Mouse (Mus musculus): Measurements from ENCODE around the gene Zfp580. TPM values are rescaled to one million over a fixed set of nuclear protein-coding genes. Genes with fewer than 3 reads are reported as not detected.
A peak's percentile ranks its signal among the peaks of the same experiment; 100 is the strongest.
"Not testable (repeated sequence)": the region's sequence is repeated elsewhere in the genome, so short reads cannot be mapped to it uniquely, and the experiment has no call there.

Gene Zfp580
- total RNA-seq, 1 experiment from 2014 or later = not detected

- no peak for ATAC-seq (replicated peaks; ENCODE audit: insufficient number of reproducible peaks, low FRiP score, low TSS enrichment, poor library complexity, severe bottlenecking)
Observed at GRCm38 (mm10) chr7:5059421-5059820, 8.1 kb downstream of the Zfp580 start.

GRCm38 (mm10) chr7:5060239-5060731 lies 8.9 kb downstream of the Zfp580 start:
- 0 out of 2 replicates have a peak, but pooled peaks have one; percentile 18 for ATAC-seq (replicated peaks; ENCODE audit: insufficient number of reproducible peaks, low FRiP score, low TSS enrichment, poor library complexity, severe bottlenecking)

DNA sequence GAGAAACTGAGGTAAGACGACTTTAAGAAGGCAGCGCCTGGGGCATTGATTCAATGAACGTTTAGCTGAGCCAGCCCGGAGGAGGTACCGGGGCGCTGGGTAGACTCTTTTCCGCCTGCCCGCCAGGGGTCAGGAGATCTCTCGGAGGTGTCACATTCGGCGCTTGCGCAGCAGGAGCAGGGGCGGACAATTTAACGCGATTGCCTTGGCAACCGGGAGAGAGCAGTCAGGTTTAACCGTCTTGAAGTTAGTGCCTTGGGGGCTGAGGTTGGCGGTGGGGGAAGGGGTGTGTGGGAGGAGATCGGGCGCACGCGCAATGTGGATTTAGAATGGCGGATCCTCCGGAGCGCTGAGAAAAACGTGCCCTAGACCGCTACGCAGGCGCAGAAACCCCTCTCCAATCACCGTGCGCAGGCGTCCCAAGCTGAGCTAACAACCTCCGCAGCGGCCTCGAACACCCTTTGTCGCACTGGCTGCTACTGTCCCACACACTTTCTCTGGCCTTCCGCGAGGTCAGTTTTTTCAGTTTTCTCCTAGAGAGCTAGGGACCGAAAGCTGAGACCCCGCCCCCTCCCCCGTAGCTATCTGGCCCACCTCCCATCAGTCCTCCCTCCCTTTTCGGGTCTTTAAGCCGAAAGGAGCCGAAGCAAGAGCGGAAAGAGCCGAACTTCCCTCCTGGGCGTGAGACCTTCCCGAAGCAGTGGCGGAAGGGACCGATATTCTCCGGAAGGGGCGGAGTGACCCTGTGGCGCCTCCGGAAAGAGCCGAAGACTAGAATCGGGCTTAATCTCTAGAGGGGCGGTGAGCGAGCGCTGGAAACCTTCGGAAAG lies 9.8 kb downstream of the Zfp580 start:
- peak; percentile 66 for ATAC-seq (replicated peaks; ENCODE audit: insufficient number of reproducible peaks, low FRiP score, low TSS enrichment, poor library complexity, severe bottlenecking)

GRCm38 (mm10) chr7:5061774-5062359 lies 10.5 kb downstream of the Zfp580 start, which contains the start of gene U2af2:
Gene U2af2, plus strand, starts transcription at chr7:5062143.
- ATAC-seq (replicated peaks; ENCODE audit: insufficient number of reproducible peaks, low FRiP score, low TSS enrichment, poor library complexity, severe bottlenecking) = peak; percentile 20

GRCm38 (mm10) chr7:5062360-5063001 lies 11.1 kb downstream of the Zfp580 start:
- no peak for ATAC-seq (replicated peaks; ENCODE audit: insufficient number of reproducible peaks, low FRiP score, low TSS enrichment, poor library complexity, severe bottlenecking)

GRCm38 (mm10) chr7:5064886-5065285 lies 13.5 kb downstream of the Zfp580 start:
- ATAC-seq (replicated peaks; ENCODE audit: insufficient number of reproducible peaks, low FRiP score, low TSS enrichment, poor library complexity, severe bottlenecking) = no peak

DNA sequence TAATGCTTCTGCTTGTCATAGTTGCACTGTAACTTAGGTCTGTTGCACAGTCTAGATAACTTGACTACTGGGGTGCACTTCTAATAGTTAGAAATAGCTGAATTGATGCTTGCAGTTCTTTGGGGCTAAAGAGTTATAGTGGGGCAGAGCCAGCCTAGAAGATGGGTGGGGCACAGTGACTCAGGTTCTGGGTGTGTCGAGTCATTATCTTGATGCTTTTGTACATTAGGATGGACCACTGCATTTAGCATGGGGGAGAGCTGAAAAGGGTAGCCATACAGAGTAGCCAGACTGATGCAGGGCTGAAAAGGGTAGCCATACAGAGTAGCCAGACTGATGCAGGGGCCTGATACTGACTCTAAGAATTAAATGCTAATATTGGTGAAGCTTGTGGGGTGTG lies 22.2 kb downstream of the Zfp580 start:
- no peak for ATAC-seq (replicated peaks; ENCODE audit: insufficient number of reproducible peaks, low FRiP score, low TSS enrichment, poor library complexity, severe bottlenecking)

DNA sequence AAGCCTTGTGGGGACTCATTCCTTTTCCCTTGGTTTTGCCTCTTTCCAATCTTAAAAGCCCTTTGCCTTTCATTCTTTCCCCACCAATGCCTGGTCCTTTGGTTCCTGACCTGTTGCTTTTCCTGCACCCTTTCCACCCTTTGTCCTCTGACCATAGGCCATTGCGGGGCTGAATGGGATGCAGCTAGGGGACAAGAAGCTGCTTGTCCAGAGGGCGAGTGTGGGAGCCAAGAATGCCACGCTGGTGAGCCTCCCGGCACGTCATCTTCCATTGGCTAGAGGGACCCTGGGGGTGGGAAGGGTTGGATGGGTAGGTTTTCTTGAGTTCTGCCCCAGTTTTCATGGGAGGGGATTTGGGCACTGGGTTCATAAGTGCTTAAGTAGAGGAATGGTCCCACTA lies 23.6 kb downstream of the Zfp580 start:
- ATAC-seq (replicated peaks; ENCODE audit: insufficient number of reproducible peaks, low FRiP score, low TSS enrichment, poor library complexity, severe bottlenecking) = no peak

GRCm38 (mm10) chr7:5076931-5077330 lies 25.6 kb downstream of the Zfp580 start:
- no peak for ATAC-seq (replicated peaks; ENCODE audit: insufficient number of reproducible peaks, low FRiP score, low TSS enrichment, poor library complexity, severe bottlenecking)

GRCm38 (mm10) chr7:5079365-5080009 lies 28.1 kb downstream of the Zfp580 start:
- ATAC-seq (replicated peaks; ENCODE audit: insufficient number of reproducible peaks, low FRiP score, low TSS enrichment, poor library complexity, severe bottlenecking) = not testable (repeated sequence)

GRCm38 (mm10) chr7:5080010-5080751 lies 28.8 kb downstream of the Zfp580 start, which contains the start of gene Epn1:
Gene Epn1, plus strand, starts transcription at chr7:5080235.
- ATAC-seq (replicated peaks; ENCODE audit: insufficient number of reproducible peaks, low FRiP score, low TSS enrichment, poor library complexity, severe bottlenecking) = peak; percentile 89

DNA sequence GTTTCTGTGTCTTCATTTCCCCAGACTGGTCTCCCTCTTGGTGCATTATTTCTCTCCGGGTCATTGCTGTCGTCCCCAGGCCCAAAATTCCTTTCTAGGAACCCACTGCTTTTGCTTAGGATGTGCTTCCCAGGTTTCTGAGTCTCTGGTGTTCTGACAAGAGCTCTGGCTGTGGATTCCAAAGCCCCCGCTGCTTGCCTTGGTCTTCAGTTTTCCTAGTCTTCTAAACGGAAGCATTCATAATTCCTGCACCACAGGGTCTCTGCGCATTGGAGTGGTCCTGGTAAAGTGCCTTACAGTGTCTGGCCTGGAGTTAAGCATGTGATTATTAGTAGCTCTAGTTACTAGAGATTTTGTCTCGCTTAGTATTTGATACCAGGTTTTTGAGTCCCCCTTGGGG lies 29.5 kb downstream of the Zfp580 start:
- ATAC-seq (replicated peaks; ENCODE audit: insufficient number of reproducible peaks, low FRiP score, low TSS enrichment, poor library complexity, severe bottlenecking) = no peak

DNA sequence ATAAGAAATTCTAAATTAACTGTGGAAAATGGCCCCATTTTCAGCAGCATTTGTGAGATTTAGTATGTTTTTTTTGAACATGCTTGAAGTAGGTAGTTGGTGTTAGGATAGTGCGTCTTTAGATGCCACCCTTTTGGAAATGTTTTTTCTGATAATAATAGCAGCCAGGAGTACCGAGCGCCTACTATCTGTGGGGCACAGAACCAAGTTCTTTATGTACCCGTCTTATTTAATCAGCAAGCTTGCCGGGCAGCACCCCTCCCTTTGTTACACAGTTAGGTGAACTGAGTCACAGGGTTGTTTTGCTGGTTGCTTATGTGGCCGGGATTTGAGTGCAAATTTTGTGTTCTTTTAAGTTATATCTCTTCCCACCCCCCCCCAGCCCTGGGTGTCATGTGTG lies 29.9 kb downstream of the Zfp580 start:
- no peak for ATAC-seq (replicated peaks; ENCODE audit: insufficient number of reproducible peaks, low FRiP score, low TSS enrichment, poor library complexity, severe bottlenecking)

GRCm38 (mm10) chr7:5081939-5082338 lies 30.6 kb downstream of the Zfp580 start:
- ATAC-seq (replicated peaks; ENCODE audit: insufficient number of reproducible peaks, low FRiP score, low TSS enrichment, poor library complexity, severe bottlenecking) = no peak

DNA sequence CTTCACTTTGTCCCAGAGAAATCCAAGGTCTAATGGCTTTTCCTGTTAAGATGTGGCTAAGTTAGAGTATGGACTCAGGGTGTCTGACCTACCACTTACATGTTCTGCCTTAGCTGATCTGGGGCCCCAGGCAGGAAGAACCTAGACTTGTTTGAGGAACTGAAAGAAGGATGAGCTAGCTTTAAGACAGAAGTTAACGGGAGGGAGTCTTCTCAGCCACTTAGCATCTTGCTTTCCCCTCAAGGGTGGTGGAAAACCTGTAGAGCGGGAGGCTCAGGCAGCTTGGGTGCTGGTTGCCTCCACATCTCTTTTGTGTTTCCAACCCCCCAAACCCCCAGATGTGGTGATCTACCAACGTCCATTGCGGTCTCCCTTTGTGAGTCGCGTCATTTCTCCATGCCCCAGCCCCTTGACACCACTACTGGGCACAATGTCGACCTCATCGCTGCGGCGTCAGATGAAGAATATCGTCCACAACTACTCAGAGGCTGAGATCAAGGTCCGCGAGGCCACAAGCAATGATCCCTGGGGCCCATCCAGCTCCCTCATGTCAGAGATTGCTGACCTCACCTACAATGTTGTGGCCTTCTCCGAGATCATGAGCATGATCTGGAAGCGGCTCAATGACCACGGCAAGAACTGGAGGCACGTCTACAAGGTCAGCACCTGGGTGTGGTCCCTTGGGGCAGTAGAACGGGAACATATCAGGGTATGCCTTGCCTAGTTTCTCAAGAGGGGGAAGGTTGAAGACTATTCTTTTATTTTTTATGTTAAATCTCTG lies 32.2 kb downstream of the Zfp580 start:
- peak; percentile 71 for ATAC-seq (replicated peaks; ENCODE audit: insufficient number of reproducible peaks, low FRiP score, low TSS enrichment, poor library complexity, severe bottlenecking)

GRCm38 (mm10) chr7:5085512-5085911 lies 34.2 kb downstream of the Zfp580 start:
- no peak for ATAC-seq (replicated peaks; ENCODE audit: insufficient number of reproducible peaks, low FRiP score, low TSS enrichment, poor library complexity, severe bottlenecking)

DNA sequence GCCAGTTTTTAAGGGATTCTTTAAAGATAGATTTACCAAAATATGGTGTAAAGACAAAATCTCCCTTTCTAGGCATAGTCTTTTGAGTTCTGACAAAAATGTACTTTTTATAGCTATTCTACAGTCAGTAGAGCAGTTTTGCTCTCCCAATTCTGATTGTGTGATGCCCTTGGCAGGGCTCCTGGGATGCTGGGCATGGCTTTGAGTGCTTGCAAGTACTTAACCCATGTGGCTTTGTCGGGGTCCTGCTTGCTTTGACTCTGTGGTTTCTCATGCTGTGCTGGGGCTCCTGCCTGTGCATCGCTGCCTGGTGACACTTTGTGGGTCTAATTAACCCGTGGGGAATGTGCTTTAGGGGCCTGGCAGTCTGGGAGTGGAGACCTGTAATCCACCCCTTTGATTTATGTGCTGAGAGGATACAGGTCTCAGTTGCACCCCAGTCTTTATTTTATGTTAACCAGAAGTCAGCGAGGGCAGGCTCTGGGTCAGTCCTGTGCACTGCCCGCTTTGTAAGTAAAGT lies 35.6 kb downstream of the Zfp580 start:
- no peak for ATAC-seq (replicated peaks; ENCODE audit: insufficient number of reproducible peaks, low FRiP score, low TSS enrichment, poor library complexity, severe bottlenecking)

Data from monocyte, adult 5-6 weeks (primary cell).